ENCODE assay signal across 15 mouse cellular contexts in the genomic region with DNA sequence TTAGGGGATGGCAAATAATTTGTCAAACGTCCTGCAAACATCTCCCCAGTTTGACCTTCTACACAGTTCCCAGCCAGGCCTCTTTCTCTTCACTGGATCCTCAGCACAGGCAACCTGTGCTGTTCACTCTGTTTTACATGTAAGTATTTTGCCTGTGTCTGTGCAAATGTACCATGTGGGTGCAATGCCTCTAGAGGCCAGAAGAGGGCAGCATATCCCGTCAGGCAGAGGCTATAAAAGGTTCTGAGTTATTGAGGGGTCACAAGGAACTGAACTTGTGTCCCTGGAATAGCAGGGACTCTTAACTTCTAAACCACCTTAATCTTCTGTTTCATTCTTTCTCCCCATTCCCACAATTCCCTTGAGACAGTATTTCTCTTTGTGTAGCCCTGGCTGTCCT.
DNase-seq lines count a peak whose midpoint lies in the region; TF ChIP-seq lines count a peak whose summit lies in the region.
"Had no signal": no experiment of that assay in that cellular context is flagged by ENCODE, and none has a peak within 500 bp of the region (broad histone marks: within the 10 kb centered on the region; RNA-seq: fewer than 3 reads in every experiment).

No protein-coding gene starts in this region.

- H3K4me1 ChIP-seq in bone marrow, adult 2 months (ENCODE audit: control insufficient read depth, insufficient read depth, low read length) = no peaks in the 10 kb centered on the region

- no peak overlapping the region for H3K4me3 ChIP-seq in left cerebral cortex, adult 2 months
- H3K4me3 ChIP-seq in bone marrow, adult 2 months (replicated peaks; ENCODE audit: control insufficient read depth, low read depth, low read length) = no peak overlapping the region
- H3K4me3 ChIP-seq: hindbrain, embryonic 10.5 days; limb, embryonic 10.5 days; midbrain, embryonic 10.5 days had no signal

- no peak for TF ChIP-seq POLR2A in bone marrow, adult 2 months (IDR thresholded peaks at IDR 0.05; ENCODE audit: borderline replicate concordance, control insufficient read depth, low read depth, low read length)

- intact Hi-C loops in left cerebral cortex, adult 2 months (cut with DNase I) = loop anchor here (10.0 kb wide), 1 partner anchor 777 kb away; no protein-coding TSS in a partner anchor
- intact Hi-C loops in left cerebral cortex, postnatal 14 days (cut with DNase I) = loop anchor here (5.0 to 10.0 kb wide), 2 partner anchors 215 to 283 kb away; no protein-coding TSS in a partner anchor

- DNase-seq in adrenal gland, postnatal 10 days = peak; percentile 8
- DNase-seq in adrenal gland, postnatal 4 days (ENCODE audit: low spot score in 2 of 2) = no peak
- no peak for DNase-seq in left cerebral cortex, adult 2 months (ENCODE audit: extremely low spot score in 1 of 2, low spot score in 2 of 2)
- no peak for DNase-seq in left cerebral cortex, postnatal 14 days (ENCODE audit: low spot score in 2 of 2)
- DNase-seq in 416B (ENCODE audit: low read depth) = peak; percentile 20
- DNase-seq in spleen, adult 18-20 months = no peak
- no peak for DNase-seq in ovary, postnatal 14 days (ENCODE audit: low spot score)
- DNase-seq: adrenal gland, postnatal 25 days; cerebellum, adult 2 months; kidney, adult 9 months; right cerebral cortex, postnatal 4 days had no signal

- TF ChIP-seq CTCF in left cerebral cortex, adult 2 months (IDR thresholded peaks at IDR 0.05) = peak; percentile 42
- TF ChIP-seq CTCF in bone marrow, adult 2 months (IDR thresholded peaks at IDR 0.05; ENCODE audit: control insufficient read depth, insufficient read depth, low read length) = peak; percentile 26; the same call in 1 of the 2 replicates

- H3K27ac ChIP-seq in left cerebral cortex, adult 2 months = no peak overlapping the region
- H3K27ac ChIP-seq in bone marrow, adult 2 months (ENCODE audit: control insufficient read depth, insufficient read depth, low read depth, low read length, poor library complexity) = no peak overlapping the region
- H3K27ac ChIP-seq: hindbrain, embryonic 10.5 days; limb, embryonic 10.5 days; midbrain, embryonic 10.5 days had no signal

- 30% methylated on average over 2 of the region's 2 CpGs for WGBS in bone marrow, adult 2 months

Comparison
In these comparisons a context has a peak if more than half of its experiments do, and no peak if none do; other contexts are left out.
1. DNase-seq: peak in adrenal gland, postnatal 10 days (single experiment) and 416B (single experiment); none in adrenal gland, postnatal 4 days (0 of 2), left cerebral cortex, adult 2 months (0 of 2), left cerebral cortex, postnatal 14 days (0 of 2), spleen, adult 18-20 months (0 of 2) and ovary, postnatal 14 days (single experiment).